Mouse (Mus musculus) lung, embryonic 16.5 days (tissue): ENCODE data around the gene Fam163a. TPM values are rescaled to one million over a fixed set of nuclear protein-coding genes. Genes with fewer than 3 reads are reported as not detected.
"Not testable (repeated sequence)": the region's sequence is repeated elsewhere in the genome, so short reads cannot be mapped to it uniquely, and the experiment has no call there.

Experiments
- ATAC-seq: fragments of 200-750 bp; cut with Nextera tagmentation; 2 replicates; pipeline ENCODE4 v1.8.0; 2017; ENCODE audit warnings: low read depth, mild to moderate bottlenecking, moderate library complexity
- H3K27ac ChIP-seq: fragments of 300-500 bp; sonication (generic); 2 replicates; pipeline ENCODE4 v1.5.1; 2014; ENCODE audit warnings: mild to moderate bottlenecking, control low read depth, low read length
- H3K27me3 ChIP-seq: fragments of 300-500 bp; sonication (generic); 2 replicates; pipeline ENCODE4 v1.6.1; 2014; ENCODE audit warnings: low read depth, low read length, mixed read lengths; ENCODE audit not compliant: control insufficient read depth, insufficient read depth
- H3K36me3 ChIP-seq: fragments of 300-500 bp; sonication (generic); 2 replicates; pipeline ENCODE4 v1.6.1; 2014; ENCODE audit warnings: low read length; ENCODE audit not compliant: control insufficient read depth, insufficient read depth
- H3K4me1 ChIP-seq: fragments of 300-500 bp; sonication (generic); replicated peaks from 2 replicates; pipeline ENCODE4 v1.6.1; 2014; ENCODE audit warnings: low read length, mixed read lengths; ENCODE audit not compliant: control insufficient read depth, insufficient read depth
- H3K4me2 ChIP-seq: fragments of 300-500 bp; sonication (generic); 2 replicates; pipeline ENCODE4 v1.6.1; 2014; ENCODE audit warnings: low read depth, low read length, control low read depth
- H3K4me3 ChIP-seq: fragments of 300-500 bp; sonication (generic); 2 replicates; pipeline ENCODE4 v1.5.1; 2014; ENCODE audit warnings: mild to moderate bottlenecking, low read length, control low read depth
- H3K9ac ChIP-seq: fragments of 300-500 bp; sonication (generic); 2 replicates; pipeline ENCODE4 v1.6.1; 2014; ENCODE audit warnings: low read length, control low read depth
- H3K9me3 ChIP-seq: fragments of 300-500 bp; sonication (generic); 2 replicates; pipeline ENCODE4 v1.6.1; 2016; ENCODE audit warnings: low read length; ENCODE audit not compliant: control insufficient read depth
- WGBS: fragments of 180-500 bp; shearing (Covaris S2); extraction: QIAGEN DNeasy Blood & Tissue Kit; methylation state at CpG from one replicate; pipeline ENCODE4 v1.1.7; 2014; 5-methylcytosine and 5-hydroxymethylcytosine counted together
- polyA plus RNA-seq: library from polyadenylated mRNA; unstranded; fragments of >200 nt; fragmentation: Nextera tagmentation; extraction: Ambion mirVana; gene quantifications from 2 replicates; pipeline ENCODE4 v1.2.1, GENCODE M21; 2015

Gene Fam163a
- polyA plus RNA-seq, 1 experiment from 2014 or later = 0.54 TPM

- ATAC-seq = no peak
- Histone ChIP-seq H3K4me2 (no peak overlapping the region), H3K27me3 (no peaks in the 10 kb centered on the region), H3K4me1 (peaks cover 15% of the 10 kb centered on the region), H3K36me3 (peaks cover 19% of the 10 kb centered on the region), H3K4me3 (no peak overlapping the region), H3K27ac (no peak overlapping the region), H3K9ac (no peak overlapping the region), H3K9me3 (no peaks in the 10 kb centered on the region)
- WGBS = 59% methylated on average over 5 of the region's 5 CpGs
Observed at GRCm38 (mm10) chr1:156044211-156044611, 160.6 kb downstream of the Fam163a start.

- H3K27ac ChIP-seq = no peak overlapping the region
- ATAC-seq = peak; percentile 27; the same call in 1 of the 2 replicates
- H3K9ac ChIP-seq = 0 out of 2 replicates have a peak overlapping the region, but pooled peaks have one; percentile 15
- H3K4me3 ChIP-seq = peak overlapping the region; percentile 5; the same call in 1 of the 2 replicates
- H3K36me3 ChIP-seq = peaks cover 9% of the 10 kb centered on the region
- no peak overlapping the region for H3K4me2 ChIP-seq
- H3K9me3 ChIP-seq = no peaks in the 10 kb centered on the region
- peaks cover 15% of the 10 kb centered on the region for H3K4me1 ChIP-seq
- no peaks in the 10 kb centered on the region for H3K27me3 ChIP-seq
- WGBS = 17% methylated on average over 4 of the region's 4 CpGs
Observed at GRCm38 (mm10) chr1:156043027-156043426, 161.8 kb downstream of the Fam163a start.

GRCm38 (mm10) chr1:156042481-156042880 is 162.3 kb downstream of the Fam163a start:
- Histone ChIP-seq H3K9me3 (no peaks in the 10 kb centered on the region), H3K27me3 (no peaks in the 10 kb centered on the region), H3K4me2 (peak overlapping the region; percentile 81; the same call in 1 of the 2 replicates), H3K27ac (no peak overlapping the region), H3K4me1 (peaks cover 15% of the 10 kb centered on the region), H3K4me3 (peak overlapping the region; percentile 4; the same call in 1 of the 2 replicates), H3K36me3 (peaks cover 9% of the 10 kb centered on the region), H3K9ac (no peak overlapping the region)
- no peak for ATAC-seq
- WGBS = 80% methylated on average over 5 of the region's 5 CpGs

GRCm38 (mm10) chr1:156041451-156042241 is 163.2 kb downstream of the Fam163a start:
- Histone ChIP-seq H3K4me1 (peaks cover 21% of the 10 kb centered on the region), H3K9me3 (no peaks in the 10 kb centered on the region), H3K27ac (no peak overlapping the region), H3K4me3 (peak overlapping the region; percentile 50), H3K4me2 (peak overlapping the region; percentile 81), H3K36me3 (peaks cover 6% of the 10 kb centered on the region), H3K9ac (peak overlapping the region; percentile 63), H3K27me3 (no peaks in the 10 kb centered on the region)
- no peak for ATAC-seq
- 23% methylated on average over 7 of the region's 7 CpGs for WGBS

- Histone ChIP-seq H3K4me3 (peak overlapping the region; percentile 64), H3K4me1 (peaks cover 21% of the 10 kb centered on the region)
- ATAC-seq = peak; percentile 80
Observed at GRCm38 (mm10) chr1:156040731-156041401, 164.0 kb downstream of the Fam163a start.

GRCm38 (mm10) chr1:156039989-156040388 is 164.8 kb downstream of the Fam163a start:
- H3K27me3 ChIP-seq, H3K27ac ChIP-seq, H3K9ac ChIP-seq, H3K4me3 ChIP-seq, H3K9me3 ChIP-seq, ATAC-seq, H3K36me3 ChIP-seq, H3K4me2 ChIP-seq: not testable (repeated sequence)
- peaks cover 21% of the 10 kb centered on the region for H3K4me1 ChIP-seq
- 67% methylated on average over 7 of the region's 7 CpGs for WGBS

More at GRCm38 (mm10) chr1:156040731-156041401, 164.0 kb downstream of the Fam163a start:
- Histone ChIP-seq H3K4me2 (peak overlapping the region; percentile 40), H3K9ac (peak overlapping the region; percentile 67), H3K9me3 (no peaks in the 10 kb centered on the region), H3K36me3 (peaks cover 5% of the 10 kb centered on the region), H3K27ac (peak overlapping the region; percentile 41), H3K27me3 (no peaks in the 10 kb centered on the region)
- WGBS = under 1% methylated on average over 22 of the region's 22 CpGs

- peaks cover 8% of the 10 kb centered on the region; the same call in 1 of the 2 replicates for H3K36me3 ChIP-seq
- no peaks in the 10 kb centered on the region for H3K9me3 ChIP-seq
- WGBS = 37% methylated on average over 5 of the region's 5 CpGs
- peak overlapping the region; percentile 41; the same call in 1 of the 2 replicates for H3K9ac ChIP-seq
- peak overlapping the region; percentile 31 for H3K4me2 ChIP-seq
- H3K4me1 ChIP-seq = peaks cover 18% of the 10 kb centered on the region
- peak overlapping the region; percentile 28 for H3K4me3 ChIP-seq
- H3K27ac ChIP-seq = peak overlapping the region; percentile 36
- no peak for ATAC-seq
- H3K27me3 ChIP-seq = no peaks in the 10 kb centered on the region
Observed at GRCm38 (mm10) chr1:156037144-156037583, 167.7 kb downstream of the Fam163a start.

- no peaks in the 10 kb centered on the region for H3K9me3 ChIP-seq
- peak; percentile 95 for ATAC-seq
Observed at GRCm38 (mm10) chr1:156035930-156036737, 168.7 kb downstream of the Fam163a start, which contains the start of gene Tor1aip1. TSS of gene Tor1aip1 (minus strand) at chr1:156036480.

More at GRCm38 (mm10) chr1:156035930-156036737, 168.7 kb downstream of the Fam163a start, which contains the start of gene Tor1aip1:
- Histone ChIP-seq H3K4me2 (peak within 1 kb of the TSS; percentile 77), H3K27me3 (no peaks in the 10 kb centered on the region), H3K36me3 (peaks cover 14% of the 10 kb centered on the region), H3K4me3 (peak within 1 kb of the TSS; percentile 71), H3K27ac (peak within 1 kb of the TSS; percentile 100), H3K9ac (peak within 1 kb of the TSS; percentile 95), H3K4me1 (peaks cover 11% of the 10 kb centered on the region)
- under 1% methylated on average over 59 of the region's 59 CpGs for WGBS
